Mouse (Mus musculus) gastrocnemius, adult 2 months (tissue): ENCODE results near the gene Olfr1079. TPM values are rescaled to one million over a fixed set of nuclear protein-coding genes. Genes with fewer than 3 reads are reported as not detected.
"Not testable (repeated sequence)": the region's sequence is repeated elsewhere in the genome, so short reads cannot be mapped to it uniquely, and the experiment has no call there.

Experiments
- DNase-seq: peaks from one replicate; pipeline ENCODE4 v3.0.0; 2022
- H3K27ac ChIP-seq: fragments of 200-600 bp; 2 replicates; pipeline ENCODE4 v1.8.1; 2022; ENCODE audit warnings: mild to moderate bottlenecking
- H3K4me3 ChIP-seq: fragments of 200-600 bp; 2 replicates; pipeline ENCODE4 v1.8.1; 2022; ENCODE audit warnings: mild to moderate bottlenecking, moderate library complexity
- CTCF ChIP-seq: fragments of 200-600 bp; IDR thresholded peaks from 2 replicates; pipeline ENCODE4 v1.8.1; 2022; ENCODE audit warnings: antibody characterized with exemption, mild to moderate bottlenecking, moderate library complexity
- intact Hi-C: fragments of 180-260 bp; cut with DNase I; formaldehyde crosslinking; loops from one replicate; pipeline ENCODE4 v1.15.1; 2025
- long read RNA-seq, 2 experiments: library from polyadenylated mRNA; stranded (forward); transcript quantifications; one replicate each; pipeline ENCODE4 v2.0.0; 2021
- total RNA-seq, 2 experiments: library from RNA; stranded (reverse); gene quantifications; 2 replicates each; pipeline ENCODE4 v1.2.3; 2021

Gene Olfr1079
- not detected for total RNA-seq
- long read RNA-seq, experiment 1: 0 reads
- long read RNA-seq, experiment 2: 0 reads

DNA sequence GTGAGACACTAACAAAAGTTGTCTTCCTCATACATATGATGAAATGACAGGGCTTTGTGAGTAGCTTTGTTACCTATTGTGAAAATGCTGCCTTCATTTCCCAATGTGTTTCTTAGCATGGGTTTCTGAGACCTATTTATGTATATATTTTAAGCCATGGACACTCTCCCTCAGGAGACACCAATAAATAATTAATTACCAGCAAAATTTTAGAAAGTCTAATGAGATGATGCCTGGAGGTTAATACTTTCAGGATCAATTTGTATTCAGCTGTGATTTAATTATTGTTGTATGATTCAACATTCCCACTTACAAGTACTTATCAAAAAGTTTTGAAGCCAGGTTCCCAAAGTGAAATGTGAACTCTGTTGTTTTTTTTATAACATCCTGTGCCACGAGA is at the start of gene Olfr1079:
Olfr1079 (minus strand) TSS at position 101 of the 400 bp plus-strand sequence.
- no peak within 1 kb of the TSS for H3K4me3 ChIP-seq
- no peak for DNase-seq
- intact Hi-C loops: no loop called here
- no peak for TF ChIP-seq CTCF
- no peak within 1 kb of the TSS for H3K27ac ChIP-seq

DNA sequence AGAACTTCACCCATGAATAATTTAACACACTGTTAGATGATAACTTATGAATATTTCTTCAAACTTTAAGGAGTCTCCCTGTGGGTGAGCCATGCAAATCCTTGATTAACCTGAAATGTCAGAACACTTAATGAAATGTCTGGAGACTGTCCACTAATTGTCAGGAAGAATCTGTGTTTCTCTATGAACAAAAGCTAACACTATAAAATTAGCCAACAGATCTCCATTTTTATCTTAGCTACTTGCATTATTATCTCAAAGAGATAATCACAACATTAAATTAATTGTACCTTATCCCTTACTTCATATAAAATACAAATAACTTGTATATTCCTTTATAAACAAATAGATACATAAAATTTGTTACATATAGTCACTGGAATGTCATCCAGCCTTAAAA is 15.9 kb upstream of the Olfr1079 start, which contains the start of gene Olfr1080:
Olfr1080 (minus strand) TSS at position 101 of the 400 bp plus-strand sequence.
- H3K27ac ChIP-seq, H3K4me3 ChIP-seq, intact Hi-C loops: not testable (repeated sequence)

DNA sequence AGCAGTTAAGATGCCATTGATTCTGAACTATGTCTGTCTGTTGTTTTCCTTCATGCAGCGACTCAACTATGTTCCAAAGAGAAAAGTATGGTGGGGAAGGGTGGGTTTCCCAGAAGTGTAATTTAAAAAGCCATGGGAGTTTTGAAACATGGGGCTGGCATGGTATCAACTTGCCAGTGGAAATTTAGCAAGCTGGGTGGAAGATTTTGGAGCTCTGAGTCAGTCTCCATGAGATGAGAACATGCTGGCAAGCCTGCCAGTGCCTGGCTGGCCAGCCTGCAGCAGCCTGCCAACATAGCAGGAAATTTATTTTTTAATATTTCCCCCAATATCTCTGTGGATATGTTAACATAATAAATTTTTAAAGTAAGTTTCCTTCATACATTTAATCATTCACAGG is 11.3 kb downstream of the Olfr1079 start:
- no peak for TF ChIP-seq CTCF
- no peak for DNase-seq
- Histone ChIP-seq H3K4me3 (no peak overlapping the region), H3K27ac (no peak overlapping the region)
- intact Hi-C loops: no loop called here

More for the DNA sequence above, 15.9 kb upstream of the Olfr1079 start, which contains the start of gene Olfr1080:
- not testable (repeated sequence) for DNase-seq

DNA sequence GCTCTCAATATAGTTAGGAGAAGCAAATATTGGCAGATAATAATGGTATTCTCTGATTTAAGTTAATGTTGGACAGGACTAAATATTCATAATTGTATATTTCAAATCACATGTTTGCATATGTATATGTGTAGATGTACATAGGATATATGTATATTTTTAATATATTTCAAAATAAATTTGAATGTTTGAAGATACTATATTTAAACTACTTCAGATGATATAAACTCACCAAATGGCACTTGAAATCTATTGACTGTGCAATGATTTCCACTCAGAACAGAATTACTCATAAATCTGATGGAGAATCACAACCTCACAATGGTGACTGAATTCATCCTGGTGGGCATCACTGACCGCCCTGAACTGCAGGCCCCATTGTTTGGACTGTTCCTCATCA is 34.1 kb downstream of the Olfr1079 start, which contains the start of gene Olfr1076:
Olfr1076 (plus strand) TSS at position 301 of the 400 bp plus-strand sequence.
- DNase-seq: no peak
- Histone ChIP-seq H3K4me3 (no peak within 1 kb of the TSS), H3K27ac (no peak within 1 kb of the TSS)
- intact Hi-C loops: no loop called here
- no peak for TF ChIP-seq CTCF

DNA sequence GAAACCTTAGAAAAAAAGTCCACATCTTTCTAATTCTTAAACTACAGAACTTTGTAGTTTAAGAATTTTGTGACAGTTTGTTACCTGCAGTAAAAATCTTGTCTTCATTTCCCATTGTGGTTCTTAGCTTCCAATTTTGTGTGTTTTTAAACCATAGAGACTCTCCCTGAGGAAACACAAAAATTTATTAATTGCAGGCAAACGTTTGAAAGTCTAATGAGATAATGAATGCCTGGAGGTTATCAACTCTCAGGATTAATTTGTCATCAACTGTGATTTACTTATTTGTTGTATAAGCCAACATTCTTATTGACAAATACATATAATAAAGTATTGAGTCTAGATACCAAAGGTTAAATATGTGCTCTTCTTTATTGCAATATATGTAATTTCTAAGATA is 55.0 kb downstream of the Olfr1079 start, which contains the start of gene Olfr228:
Olfr228 (minus strand) TSS at position 101 of the 400 bp plus-strand sequence.
- no peak for TF ChIP-seq CTCF
- no peak within 1 kb of the TSS for H3K27ac ChIP-seq
- intact Hi-C loops: no loop called here
- H3K4me3 ChIP-seq: no peak within 1 kb of the TSS
- no peak for DNase-seq

Other genes starting within 250 kb of the Olfr1079 start
- not detected for gene Olfr1053, start 227.2 kb downstream of the Olfr1079 start, total RNA-seq
- gene Olfr1054, start 207.0 kb downstream of the Olfr1079 start, total RNA-seq: not detected
- gene Olfr1055, start 192.2 kb downstream of the Olfr1079 start, total RNA-seq: not detected
- not detected for gene Olfr1056, start 180.0 kb downstream of the Olfr1079 start, total RNA-seq
- gene Olfr1057, start 164.1 kb downstream of the Olfr1079 start, total RNA-seq: not detected
- not detected for gene Olfr1058, start 153.9 kb downstream of the Olfr1079 start, total RNA-seq
- not detected for gene Olfr1061, start 128.4 kb downstream of the Olfr1079 start, total RNA-seq
- gene Olfr1062, start 115.7 kb downstream of the Olfr1079 start, total RNA-seq: not detected
- gene Olfr1065, start 91.9 kb downstream of the Olfr1079 start, total RNA-seq: not detected
- not detected for gene Olfr1066, start 86.2 kb downstream of the Olfr1079 start, total RNA-seq
- not detected for gene Olfr228, start 55.1 kb downstream of the Olfr1079 start, total RNA-seq
- gene Olfr1076, start 34.0 kb downstream of the Olfr1079 start, total RNA-seq: not detected
- not detected for gene Olfr1080, start 15.8 kb upstream of the Olfr1079 start, total RNA-seq
- not detected for gene Olfr1082, start 56.5 kb upstream of the Olfr1079 start, total RNA-seq
- gene Olfr1084, start 97.2 kb upstream of the Olfr1079 start, total RNA-seq: not detected
- not detected for gene Olfr1085, start 119.5 kb upstream of the Olfr1079 start, total RNA-seq
- not detected for gene Olfr1086, start 137.6 kb upstream of the Olfr1079 start, total RNA-seq
- not detected for gene Olfr1087, start 155.9 kb upstream of the Olfr1079 start, total RNA-seq
- gene Olfr1089, start 191.2 kb upstream of the Olfr1079 start, total RNA-seq: not detected
- not detected for gene Olfr1090, start 216.5 kb upstream of the Olfr1079 start, total RNA-seq
- gene Olfr1093, start 240.0 kb upstream of the Olfr1079 start, total RNA-seq: not detected